Mouse (Mus musculus) MEL (cell line): Measurements from ENCODE around the gene Armh4.
"Not testable (repeated sequence)": the region's sequence is repeated elsewhere in the genome, so short reads cannot be mapped to it uniquely, and the experiment has no call there.

Experiments used
- CHD2 ChIP-seq: IDR thresholded peaks from 2 replicates; pipeline ENCODE4 v1.6.1; 2011; ENCODE audit warnings: low read length, improper control_type of control experiment
- CTCF ChIP-seq, 3 experiments: IDR thresholded peaks in 2 of 3; conservative IDR thresholded peaks in 1 of 3; 2 replicates each; pipeline ENCODE4 v1.5.1; 2011 to 2012; ENCODE audit warnings: low read length in 3 of 3, low read depth in 2 of 3, mild to moderate bottlenecking in 2 of 3, improper control_type of control experiment in 1 of 3, inconsistent platforms in 1 of 3, mixed read lengths in 1 of 3, moderate library complexity in 1 of 3; ENCODE audit not compliant: control insufficient read depth in 1 of 3, insufficient read depth in 1 of 3, poor library complexity in 1 of 3, severe bottlenecking in 1 of 3
- EP300 ChIP-seq, 2 experiments: IDR thresholded peaks; 2 replicates each; pipeline ENCODE4 v1.6.1; 2011; ENCODE audit warnings: improper control_type of control experiment in 2 of 2, low read length in 2 of 2, low read depth in 1 of 2, mild to moderate bottlenecking in 1 of 2
- MXI1 ChIP-seq: IDR thresholded peaks from 2 replicates; pipeline ENCODE4 v1.6.1; 2011; ENCODE audit warnings: mild to moderate bottlenecking, low read depth, low read length, improper control_type of control experiment
- MYC ChIP-seq: IDR thresholded peaks from 2 replicates; pipeline ENCODE4 v1.6.1; 2011; ENCODE audit warnings: low read depth, mild to moderate bottlenecking, low read length, improper control_type of control experiment, moderate library complexity
- NELFE ChIP-seq: IDR thresholded peaks from 2 replicates; pipeline ENCODE4 v1.6.1; 2011; ENCODE audit warnings: low read depth, low read length, improper control_type of control experiment
- UBTF ChIP-seq: IDR thresholded peaks from 2 replicates; pipeline ENCODE4 v1.6.1; 2012; ENCODE audit warnings: low read depth, mild to moderate bottlenecking, inconsistent platforms, low read length, improper control_type of control experiment, moderate library complexity, borderline replicate concordance; ENCODE audit not compliant: insufficient read depth

- TF ChIP-seq MXI1; UBTF; CTCF (IDR thresholded peaks at IDR 0.05 in 2 of 3, conservative IDR thresholded peaks at IDR 0.05 in 1 of 3; ENCODE audit: control insufficient read depth in 1 of 3, insufficient read depth in 1 of 3, low read depth in 2 of 3, low read length in 3 of 3, poor library complexity in 1 of 3, severe bottlenecking in 1 of 3); CHD2; NELFE; EP300 (IDR thresholded peaks at IDR 0.05; ENCODE audit: low read depth in 1 of 2, low read length in 2 of 2); MYC: not testable (repeated sequence)
Observed at GRCm38 (mm10) chr14:49818713-49819208, 35.6 kb upstream of the Armh4 start.
